Mouse (Mus musculus): ENCODE results near the gene Aak1. TPM values are rescaled to one million over a fixed set of nuclear protein-coding genes. Genes with fewer than 3 reads are reported as not detected.

Gene Aak1
- polyA plus RNA-seq (2014; fragmentation: Nextera tagmentation; extraction: Ambion mirVana): 18.3 and 20.7 TPM in 2 replicates

DNA sequence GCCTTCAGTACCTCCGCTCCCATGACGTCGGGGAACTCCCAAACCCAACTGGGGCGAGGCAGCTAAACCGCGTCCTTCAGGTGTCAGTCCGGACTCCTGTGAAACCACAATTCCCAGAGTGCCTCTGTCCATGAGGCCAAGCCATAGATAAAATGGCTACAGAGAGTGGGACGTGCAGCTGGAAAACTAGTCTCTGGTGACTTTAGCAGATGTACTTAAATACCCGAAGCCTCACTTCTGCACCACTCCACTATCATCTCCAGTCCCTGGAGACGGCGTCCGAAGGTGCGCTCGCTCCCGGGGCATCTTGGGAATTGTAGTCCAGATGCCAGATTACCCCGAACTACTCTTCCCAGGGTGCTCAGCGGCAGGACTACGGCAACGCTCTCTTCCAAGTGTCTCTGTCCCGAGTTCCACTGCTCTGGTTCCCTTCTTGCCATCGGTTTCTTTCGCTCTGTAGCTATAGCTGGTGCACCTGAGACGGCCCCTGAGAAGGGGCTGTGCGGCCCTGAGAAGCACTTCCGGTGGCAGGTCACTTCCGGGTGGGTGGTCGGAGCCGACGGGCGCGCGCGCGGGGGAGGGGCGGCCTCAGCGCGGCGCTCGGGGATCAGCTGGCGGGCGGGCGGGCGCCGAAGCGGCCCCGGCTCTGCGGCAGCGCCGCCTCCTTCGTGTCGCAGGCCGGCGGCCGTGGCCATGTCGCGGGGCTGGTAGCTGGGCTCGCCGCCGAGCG, at the start of gene Aak1:
TSS of gene Aak1 (plus strand) at position 603 of the 730 bp plus-strand sequence.
- DNase-seq: peak; percentile 94
- peak within 1 kb of the TSS; percentile 97 for H3K27ac ChIP-seq (ENCODE audit: low read depth)
- TF ChIP-seq CTCF (IDR thresholded peaks at IDR 0.05; ENCODE audit: low read depth): no peak
- H3K36me3 ChIP-seq (ENCODE audit: insufficient read depth): no peaks in the 10 kb centered on the region
- H3K4me3 ChIP-seq (ENCODE audit: low read depth, low read length): peak within 1 kb of the TSS; percentile 87
- ATAC-seq (ENCODE audit: insufficient read depth): peak; percentile 88
- H3K9ac ChIP-seq: peak within 1 kb of the TSS; percentile 85
- under 1% methylated on average over 54 of the region's 60 CpGs for WGBS
- peak within 1 kb of the TSS; percentile 74 for H3K4me2 ChIP-seq
- H3K4me1 ChIP-seq (ENCODE audit: insufficient read depth): peaks cover 26% of the 10 kb centered on the region
- H3K9me3 ChIP-seq (ENCODE audit: low read depth, low read length): no peaks in the 10 kb centered on the region
- no peaks in the 10 kb centered on the region for H3K27me3 ChIP-seq (ENCODE audit: insufficient read depth, low read length)

DNA sequence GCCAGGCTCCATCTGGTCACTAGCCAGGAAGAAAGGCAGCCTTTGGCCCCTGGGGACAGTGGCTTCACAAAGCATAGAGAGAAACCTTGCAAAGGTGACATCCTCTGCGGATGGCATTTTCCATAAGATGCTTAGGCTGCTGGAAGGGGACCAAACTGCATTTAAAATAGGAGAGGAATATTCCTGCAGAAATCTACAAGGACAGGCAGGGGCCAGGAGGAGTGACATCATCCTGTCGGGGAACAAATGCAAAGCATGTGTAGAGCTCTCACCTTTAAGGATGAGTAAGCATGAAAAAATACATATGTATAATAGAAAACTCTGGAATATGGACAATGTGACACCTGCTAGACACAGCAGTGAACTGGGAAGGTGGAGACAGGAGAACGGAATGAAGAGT, 48.9 kb upstream of the Aak1 start:
- no peak for ATAC-seq (ENCODE audit: insufficient read depth)
- no peak overlapping the region for H3K4me3 ChIP-seq (ENCODE audit: low read depth, low read length)
- no peak overlapping the region for H3K9ac ChIP-seq
- no peak for TF ChIP-seq CTCF (IDR thresholded peaks at IDR 0.05; ENCODE audit: low read depth)
- no peaks in the 10 kb centered on the region for H3K9me3 ChIP-seq (ENCODE audit: low read depth, low read length)
- no peak for DNase-seq
- no peak overlapping the region for H3K27ac ChIP-seq (ENCODE audit: low read depth)
- no peaks in the 10 kb centered on the region; the same call in 1 of the 2 replicates for H3K4me1 ChIP-seq (ENCODE audit: insufficient read depth)
- no peaks in the 10 kb centered on the region for H3K36me3 ChIP-seq (ENCODE audit: insufficient read depth)
- H3K4me2 ChIP-seq: no peak overlapping the region
- H3K27me3 ChIP-seq (ENCODE audit: insufficient read depth, low read length): 0 out of 2 replicates have a peak, but pooled peaks cover 3% of the 10 kb centered on the region
- 81% methylated on average over 3 of the region's 3 CpGs for WGBS

DNA sequence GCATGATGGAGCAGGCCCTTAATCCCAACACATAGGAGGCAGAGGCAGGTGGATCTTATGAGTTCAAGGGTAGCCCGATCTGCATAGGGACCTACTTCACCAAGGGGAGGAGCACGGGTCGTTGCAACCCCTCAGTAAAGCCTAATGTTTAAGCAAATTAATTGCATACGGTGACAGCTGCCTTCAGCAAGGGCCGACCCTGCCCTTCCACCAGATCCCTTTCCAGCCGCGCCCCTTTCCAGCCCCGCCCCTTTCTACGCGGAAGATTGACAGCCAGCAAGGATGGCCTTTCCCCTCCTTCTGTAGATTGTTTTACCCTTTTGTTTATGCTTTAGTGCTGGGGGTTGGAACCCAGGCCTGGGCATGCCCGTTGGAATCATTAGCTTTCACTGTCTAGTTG, 47.9 kb upstream of the Aak1 start:
- no peak for TF ChIP-seq CTCF (IDR thresholded peaks at IDR 0.05; ENCODE audit: low read depth)
- no peak overlapping the region for H3K9ac ChIP-seq
- 37% methylated on average over 11 of the region's 11 CpGs for WGBS
- DNase-seq (no peak), ATAC-seq (ENCODE audit: insufficient read depth) (no peak)
- H3K36me3 ChIP-seq (ENCODE audit: insufficient read depth): no peaks in the 10 kb centered on the region
- H3K4me2 ChIP-seq: no peak overlapping the region
- H3K27ac ChIP-seq (ENCODE audit: low read depth): no peak overlapping the region
- H3K4me1 ChIP-seq (ENCODE audit: insufficient read depth): no peaks in the 10 kb centered on the region; the same call in 1 of the 2 replicates
- H3K9me3 ChIP-seq (ENCODE audit: low read depth, low read length): no peaks in the 10 kb centered on the region
- no peaks in the 10 kb centered on the region for H3K27me3 ChIP-seq (ENCODE audit: insufficient read depth, low read length)
- H3K4me3 ChIP-seq (ENCODE audit: low read depth, low read length): no peak overlapping the region

DNA sequence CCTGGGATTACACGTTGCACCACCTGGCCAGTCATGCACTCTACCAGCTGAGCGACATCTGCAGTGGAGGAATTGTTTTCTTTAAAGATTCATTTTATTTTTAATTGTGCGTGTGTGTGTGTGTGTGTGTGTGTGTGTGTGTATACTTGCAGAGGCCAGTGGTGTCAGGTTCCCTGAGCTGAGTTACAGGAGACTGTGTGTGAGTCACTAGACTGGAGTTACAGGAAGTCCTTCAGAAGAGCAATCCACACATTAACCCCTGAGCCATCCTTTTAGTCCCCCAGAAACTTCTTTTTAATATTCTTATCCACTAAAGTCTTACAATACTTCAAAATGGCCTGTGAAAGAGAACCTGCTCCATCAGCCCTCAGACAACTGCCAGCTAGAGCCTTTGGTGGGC, 44.7 kb upstream of the Aak1 start:
- Histone ChIP-seq H3K27me3 (ENCODE audit: insufficient read depth, low read length) (no peaks in the 10 kb centered on the region), H3K4me2 (no peak overlapping the region), H3K4me3 (ENCODE audit: low read depth, low read length) (no peak overlapping the region), H3K9me3 (ENCODE audit: low read depth, low read length) (no peaks in the 10 kb centered on the region), H3K4me1 (ENCODE audit: insufficient read depth) (no peaks in the 10 kb centered on the region), H3K27ac (ENCODE audit: low read depth) (no peak overlapping the region), H3K9ac (no peak overlapping the region), H3K36me3 (ENCODE audit: insufficient read depth) (no peaks in the 10 kb centered on the region)
- ATAC-seq (ENCODE audit: insufficient read depth) (no peak), DNase-seq (no peak)
- no peak for TF ChIP-seq CTCF (IDR thresholded peaks at IDR 0.05; ENCODE audit: low read depth)
- WGBS: 56% methylated on average over 3 of the region's 3 CpGs

DNA sequence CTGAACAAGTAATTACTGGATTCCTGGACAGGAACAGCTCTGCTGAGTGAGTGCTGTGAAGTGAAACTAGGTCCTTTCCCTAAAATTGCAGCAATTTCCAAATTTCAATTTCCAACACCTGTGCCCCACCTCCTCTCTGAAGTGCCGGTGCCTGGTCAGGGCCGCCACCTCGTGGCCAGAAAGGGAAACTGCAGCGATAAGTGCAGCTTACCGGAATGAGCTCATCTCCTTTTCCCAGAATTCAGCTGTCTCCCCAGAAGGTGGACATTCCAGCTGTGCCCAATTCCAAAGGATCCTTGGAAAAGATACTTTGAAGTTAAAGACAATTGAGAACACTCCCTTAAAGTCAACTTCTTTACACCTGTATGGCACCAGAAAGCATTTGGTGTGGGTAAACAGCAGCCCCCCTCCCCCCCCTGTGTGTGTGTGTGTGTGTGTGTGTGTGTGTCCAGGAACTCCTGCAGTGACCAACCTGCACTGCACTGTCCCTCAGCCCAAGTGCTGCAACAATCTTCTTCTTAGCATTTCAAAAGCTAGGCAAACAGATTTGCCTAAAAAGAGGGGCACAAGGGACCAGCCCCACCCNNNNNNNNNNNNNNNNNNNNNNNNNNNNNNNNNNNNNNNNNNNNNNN, 42.7 kb upstream of the Aak1 start:
- H3K27ac ChIP-seq (ENCODE audit: low read depth): no peak overlapping the region
- ATAC-seq (ENCODE audit: insufficient read depth) (peak; percentile 28), DNase-seq (peak; percentile 76)
- no peaks in the 10 kb centered on the region for H3K36me3 ChIP-seq (ENCODE audit: insufficient read depth)
- under 1% methylated on average over 5 of the region's 5 CpGs for WGBS
- TF ChIP-seq CTCF (IDR thresholded peaks at IDR 0.05; ENCODE audit: low read depth): peak; percentile 95
- H3K9ac ChIP-seq: no peak overlapping the region
- H3K9me3 ChIP-seq (ENCODE audit: low read depth, low read length): no peaks in the 10 kb centered on the region
- H3K4me1 ChIP-seq (ENCODE audit: insufficient read depth): no peaks in the 10 kb centered on the region
- no peaks in the 10 kb centered on the region for H3K27me3 ChIP-seq (ENCODE audit: insufficient read depth, low read length)
- H3K4me2 ChIP-seq: no peak overlapping the region
- no peak overlapping the region for H3K4me3 ChIP-seq (ENCODE audit: low read depth, low read length)

DNA sequence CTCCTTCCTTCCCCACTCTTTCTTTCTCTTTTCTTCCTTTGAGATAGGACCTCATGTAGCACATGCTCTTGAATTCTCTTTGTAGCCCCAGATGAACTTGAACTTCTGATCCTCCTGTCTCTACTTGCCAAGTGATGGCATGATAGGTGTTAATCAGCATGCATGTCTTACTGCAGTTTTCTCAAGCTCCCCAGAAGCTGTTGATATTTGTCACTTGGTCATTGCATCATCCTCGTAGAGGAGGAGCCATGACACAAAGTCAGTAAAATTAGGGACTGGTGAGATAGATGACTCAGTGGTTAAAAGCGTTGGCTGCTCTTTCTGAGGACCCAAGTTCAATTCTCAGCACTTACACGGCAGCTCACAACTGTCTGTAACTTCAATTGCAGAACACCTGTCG, 36.4 kb upstream of the Aak1 start:
- Histone ChIP-seq H3K4me1 (ENCODE audit: insufficient read depth) (peaks cover 3% of the 10 kb centered on the region; the same call in 1 of the 2 replicates), H3K9ac (no peak overlapping the region), H3K27ac (ENCODE audit: low read depth) (no peak overlapping the region), H3K36me3 (ENCODE audit: insufficient read depth) (no peaks in the 10 kb centered on the region), H3K4me3 (ENCODE audit: low read depth, low read length) (no peak overlapping the region), H3K4me2 (no peak overlapping the region), H3K9me3 (ENCODE audit: low read depth, low read length) (no peaks in the 10 kb centered on the region), H3K27me3 (ENCODE audit: insufficient read depth, low read length) (no peaks in the 10 kb centered on the region)
- DNase-seq (no peak), ATAC-seq (ENCODE audit: insufficient read depth) (no peak)
- WGBS: 50% methylated on average over 4 of the region's 4 CpGs
- TF ChIP-seq CTCF (IDR thresholded peaks at IDR 0.05; ENCODE audit: low read depth): no peak

DNA sequence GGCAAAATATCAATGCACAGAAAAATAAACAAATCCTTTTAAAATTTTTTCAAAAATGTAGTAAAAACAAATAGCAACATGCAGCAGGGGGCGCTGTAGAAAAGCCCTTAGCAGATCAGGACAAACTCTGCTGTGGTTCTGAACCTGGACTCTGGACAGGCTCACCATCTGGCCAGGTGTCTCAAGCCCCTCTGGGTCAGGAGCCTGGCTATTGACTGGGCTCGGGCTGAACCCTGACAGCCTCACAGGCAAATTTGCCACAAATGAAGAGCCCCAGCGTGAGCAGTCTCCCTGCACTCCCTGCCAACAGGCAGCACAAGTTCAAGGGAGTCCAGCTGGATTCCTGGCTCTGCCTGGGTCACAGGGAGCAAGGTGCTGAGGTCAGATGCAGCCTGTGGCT, 36.0 kb upstream of the Aak1 start:
- H3K36me3 ChIP-seq (ENCODE audit: insufficient read depth): no peaks in the 10 kb centered on the region
- no peak overlapping the region for H3K4me2 ChIP-seq
- no peaks in the 10 kb centered on the region for H3K9me3 ChIP-seq (ENCODE audit: low read depth, low read length)
- peaks cover 3% of the 10 kb centered on the region; the same call in 1 of the 2 replicates for H3K4me1 ChIP-seq (ENCODE audit: insufficient read depth)
- 21% methylated on average over 3 of the region's 3 CpGs for WGBS
- no peaks in the 10 kb centered on the region for H3K27me3 ChIP-seq (ENCODE audit: insufficient read depth, low read length)
- no peak overlapping the region for H3K27ac ChIP-seq (ENCODE audit: low read depth)
- H3K4me3 ChIP-seq (ENCODE audit: low read depth, low read length): no peak overlapping the region
- TF ChIP-seq CTCF (IDR thresholded peaks at IDR 0.05; ENCODE audit: low read depth): peak; percentile 60
- H3K9ac ChIP-seq: no peak overlapping the region
- ATAC-seq (ENCODE audit: insufficient read depth): no peak
- DNase-seq: peak; percentile 80

All from lung, embryonic 14.5 days (tissue).